Mouse (Mus musculus): ENCODE results near the gene Tlx2. TPM values are rescaled to one million over a fixed set of nuclear protein-coding genes. Genes with fewer than 3 reads are reported as not detected.

Tlx2 gene
- total RNA-seq (2021), result not detected
- long read RNA-seq, experiment 1, result 0 reads
- long read RNA-seq, experiment 2, result 0 reads

DNA sequence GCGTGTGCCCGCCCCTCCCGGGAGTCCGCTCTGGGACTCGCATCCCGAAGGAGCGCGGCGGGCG is at the start of gene Tlx2:
Gene Tlx2, minus strand, starts transcription at position 47 of the 64 bp plus-strand sequence.
- no peak for DNase-seq
- intact Hi-C loops (cut with DNase I), result no loop called here

DNA sequence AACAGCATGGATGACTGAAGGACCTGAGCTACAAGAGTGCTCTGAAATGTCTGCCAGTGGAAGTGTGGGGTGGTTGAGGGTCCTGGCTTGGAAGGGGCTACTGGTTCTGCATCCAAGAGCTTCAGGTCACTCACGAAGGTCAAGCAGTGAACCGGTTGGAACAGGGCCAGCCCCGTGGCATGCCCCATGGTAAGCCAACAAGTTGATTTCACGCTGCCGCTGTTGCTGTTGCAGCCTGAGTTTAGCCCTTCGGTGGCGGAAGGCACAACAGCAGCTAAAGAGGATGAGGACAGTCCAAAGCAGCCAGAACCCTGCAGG is 49.6 kb upstream of the Tlx2 start:
- intact Hi-C loops (cut with DNase I), result no loop called here
- DNase-seq, result no peak

DNA sequence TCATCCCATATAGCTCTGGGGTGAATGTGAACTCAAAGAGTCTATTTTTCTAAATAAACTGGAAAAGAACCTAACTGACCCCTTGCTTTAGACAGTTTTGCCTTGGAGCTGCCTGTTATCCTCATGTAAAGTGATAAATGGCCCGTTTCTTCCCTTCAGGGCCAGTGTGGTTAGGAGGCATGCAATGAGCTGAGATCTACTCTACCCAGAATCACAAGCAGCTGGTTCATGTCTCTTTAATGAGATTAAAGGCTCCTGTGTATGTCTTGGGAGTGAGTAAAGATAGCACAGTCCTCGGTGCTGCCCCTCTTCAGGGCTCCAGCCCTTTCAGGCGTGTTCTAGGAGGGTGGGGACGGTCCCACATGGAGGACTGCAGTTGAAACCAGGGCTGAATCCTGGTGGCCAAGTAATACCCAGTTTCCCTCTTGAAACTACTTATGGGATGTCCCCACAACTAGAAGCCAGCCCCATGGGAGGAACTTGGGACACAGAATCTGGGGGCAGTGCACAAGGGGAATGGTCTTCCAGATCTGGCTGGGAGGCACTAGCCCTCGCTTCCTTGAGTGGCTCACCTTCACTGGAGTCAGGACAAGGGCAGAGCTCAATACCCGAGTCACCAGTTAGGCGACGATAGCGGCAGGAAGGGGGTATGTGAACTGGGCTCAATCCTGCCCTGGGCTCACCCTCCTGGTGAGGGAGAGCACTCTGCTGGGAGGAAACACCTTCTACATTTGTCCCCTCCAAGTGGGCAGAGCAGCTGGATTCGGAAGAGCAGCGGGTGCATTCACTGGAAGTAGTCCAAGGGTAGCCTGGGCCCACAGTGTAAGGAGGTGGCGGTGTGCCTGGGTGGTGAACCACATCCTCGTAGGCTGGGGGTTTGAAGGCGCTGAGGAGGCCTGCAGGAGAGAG is 49.0 kb upstream of the Tlx2 start:
- intact Hi-C loops (cut with DNase I), result no loop called here
- DNase-seq, result no peak

DNA sequence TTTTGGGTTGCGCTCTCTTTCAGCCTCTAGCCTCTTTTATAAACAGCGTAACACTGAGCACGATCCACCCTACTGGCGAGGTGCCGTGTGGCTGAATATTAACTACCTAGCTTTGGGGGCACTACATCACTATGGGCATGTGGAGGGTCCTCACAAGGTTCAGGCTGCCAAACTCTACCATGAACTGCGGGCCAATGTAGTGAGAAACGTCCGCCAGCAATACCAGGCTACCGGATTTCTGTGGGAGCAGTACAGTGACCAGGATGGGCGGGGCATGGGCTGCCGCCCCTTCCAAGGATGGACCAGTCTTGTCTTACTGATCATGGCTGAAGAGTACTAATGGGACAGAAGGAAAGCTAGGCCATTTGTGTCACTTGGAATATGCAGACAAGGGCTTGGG is 48.3 kb upstream of the Tlx2 start:
- no peak for DNase-seq
- intact Hi-C loops (cut with DNase I), result no loop called here

DNA sequence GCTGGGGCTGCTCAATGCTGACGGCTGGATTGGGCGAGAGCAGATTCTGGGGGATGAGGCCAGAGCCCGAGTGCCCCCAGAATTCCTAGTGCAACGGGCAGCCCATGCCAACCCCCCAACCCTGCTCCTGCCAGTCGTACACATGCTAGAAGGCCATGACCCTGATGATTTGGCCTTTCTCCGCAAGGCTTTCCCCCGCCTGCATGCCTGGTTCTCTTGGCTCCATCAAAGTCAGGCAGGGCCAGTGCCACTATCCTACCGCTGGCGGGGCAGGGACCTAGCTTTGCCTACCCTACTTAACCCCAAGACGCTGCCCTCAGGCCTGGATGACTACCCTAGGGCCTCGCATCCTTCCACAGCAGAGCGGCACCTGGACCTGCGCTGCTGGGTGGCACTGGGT is 47.5 kb upstream of the Tlx2 start:
- DNase-seq, result no peak
- intact Hi-C loops (cut with DNase I), result no loop called here

DNA sequence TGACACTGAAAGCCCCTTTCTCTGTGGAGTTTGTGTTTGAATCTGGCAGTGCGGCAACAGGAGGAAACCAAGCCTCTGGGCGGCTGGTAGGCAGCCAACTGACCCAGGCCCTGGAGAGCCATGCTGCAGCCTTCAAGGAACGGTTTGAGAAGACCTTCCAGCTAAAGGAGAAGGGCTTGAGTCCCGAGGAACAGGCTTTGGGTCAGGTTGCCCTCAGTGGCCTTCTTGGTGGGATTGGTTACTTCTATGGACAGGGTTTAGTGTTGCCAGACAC is 47.0 kb upstream of the Tlx2 start:
- DNase-seq, result no peak
- intact Hi-C loops (cut with DNase I), result no loop called here

DNA sequence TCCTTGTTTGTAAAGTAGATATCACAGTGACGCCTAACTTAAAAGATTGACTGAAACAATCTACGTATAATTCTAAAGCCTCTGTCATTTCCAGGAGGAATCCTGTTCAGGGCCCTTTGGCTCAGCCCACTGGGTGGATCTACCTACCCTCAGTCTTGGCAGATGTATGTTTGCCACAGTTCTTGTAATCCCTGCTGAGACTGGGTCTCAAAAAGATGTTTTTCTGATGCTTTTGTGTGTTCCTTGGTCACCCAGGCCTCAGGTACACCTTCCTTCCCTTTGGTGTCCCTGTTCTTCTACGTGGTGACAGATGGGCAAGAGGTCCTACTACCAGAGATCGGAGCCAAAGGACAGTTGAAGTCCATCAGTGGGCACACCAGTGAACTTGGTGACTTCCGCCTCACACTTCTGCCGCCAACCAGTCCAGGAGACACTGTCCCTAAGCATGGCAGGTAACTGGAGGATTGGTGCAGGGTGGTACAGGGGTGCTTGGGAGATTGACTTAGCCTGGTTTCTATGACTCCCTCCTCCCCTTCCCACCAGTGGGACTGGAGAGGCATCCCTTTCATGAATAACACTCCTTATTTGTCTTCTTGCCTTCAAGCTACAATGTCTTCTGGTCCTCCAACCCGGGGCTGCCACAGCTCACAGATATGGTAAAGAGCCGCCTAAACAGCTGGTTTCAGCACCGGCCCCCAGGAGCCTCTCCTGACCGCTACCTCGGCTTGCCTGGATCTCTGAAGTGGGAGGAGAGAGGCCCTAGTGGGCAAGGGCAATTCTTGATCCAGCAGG is 46.5 kb upstream of the Tlx2 start:
- intact Hi-C loops (cut with DNase I), result no loop called here
- DNase-seq, result no peak

DNA sequence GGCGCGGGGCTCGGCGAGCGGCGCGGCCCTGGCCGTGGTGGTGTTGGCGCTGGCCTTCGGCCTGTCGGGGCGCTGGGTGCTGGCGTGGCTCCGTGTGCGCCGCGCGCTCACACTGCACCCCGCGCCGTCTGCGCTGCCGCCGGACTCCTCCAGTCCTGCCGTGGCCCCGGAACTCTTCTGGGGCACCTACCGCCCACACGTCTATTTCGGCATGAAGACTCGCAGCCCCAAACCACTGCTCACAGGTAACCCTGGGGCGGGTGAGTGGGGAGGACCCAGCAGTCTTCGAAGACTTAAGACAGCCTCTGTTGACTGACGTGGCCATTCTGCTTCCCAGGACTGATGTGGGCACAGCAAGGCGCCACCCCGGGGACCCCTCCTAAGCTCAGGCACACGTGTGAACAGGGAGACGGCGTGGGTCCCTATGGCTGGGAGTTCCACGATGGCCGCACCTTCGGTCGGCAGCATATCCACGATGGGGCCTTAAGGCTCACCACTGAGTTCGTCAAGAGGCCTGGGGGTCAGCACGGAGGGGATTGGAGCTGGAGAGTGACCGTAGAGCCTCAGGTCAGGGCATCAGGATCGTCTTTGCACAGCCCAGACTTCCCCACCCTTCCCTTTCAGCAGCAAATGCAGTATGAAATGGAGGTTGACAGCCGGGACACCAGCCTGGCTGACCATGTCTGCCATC is 45.7 kb upstream of the Tlx2 start:
- no peak for DNase-seq
- intact Hi-C loops (cut with DNase I), result loop anchor here (2.0 kb wide), 1 partner anchor 45 kb away; no protein-coding TSS in a partner anchor

DNA sequence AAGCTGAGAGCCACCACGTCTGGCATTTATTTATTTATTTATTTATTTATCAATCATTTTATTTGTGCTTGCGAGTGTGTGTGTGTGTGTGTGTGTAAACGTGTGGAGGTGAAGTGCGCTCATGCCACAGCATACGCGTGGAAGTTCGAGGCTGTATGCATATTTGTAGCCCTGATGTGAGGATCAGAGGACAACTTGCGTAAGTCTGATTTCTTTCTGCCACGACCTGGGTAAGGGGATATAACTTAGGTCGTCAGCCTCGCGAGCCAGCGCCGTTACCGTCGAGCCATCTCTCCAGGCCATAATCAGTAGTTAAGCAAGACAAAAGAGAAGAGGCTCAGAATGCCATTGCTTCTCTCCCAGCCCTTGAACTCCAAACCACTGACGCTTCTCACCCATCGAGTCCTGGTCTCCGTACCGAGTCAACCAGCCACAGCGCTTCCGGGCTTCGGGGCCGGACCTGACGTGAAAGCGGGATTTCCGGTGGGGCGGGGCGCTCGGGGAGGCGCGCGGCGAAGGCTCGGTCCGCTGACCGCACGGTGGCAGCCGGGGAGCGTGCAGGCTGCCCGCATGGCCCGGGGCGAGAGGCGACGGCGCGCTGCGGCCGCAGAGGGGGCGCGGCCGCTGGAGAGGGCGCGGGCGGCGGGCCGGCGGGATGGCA is 45.0 kb upstream of the Tlx2 start, which contains the start of gene Mogs:
Gene Mogs, plus strand, starts transcription at position 486 of the 661 bp plus-strand sequence.
- DNase-seq, result peak; percentile 87 to 92
- intact Hi-C loops (cut with DNase I), result loop anchor here (2.0 kb wide), 1 partner anchor 46 kb away; no protein-coding TSS in a partner anchor

DNA sequence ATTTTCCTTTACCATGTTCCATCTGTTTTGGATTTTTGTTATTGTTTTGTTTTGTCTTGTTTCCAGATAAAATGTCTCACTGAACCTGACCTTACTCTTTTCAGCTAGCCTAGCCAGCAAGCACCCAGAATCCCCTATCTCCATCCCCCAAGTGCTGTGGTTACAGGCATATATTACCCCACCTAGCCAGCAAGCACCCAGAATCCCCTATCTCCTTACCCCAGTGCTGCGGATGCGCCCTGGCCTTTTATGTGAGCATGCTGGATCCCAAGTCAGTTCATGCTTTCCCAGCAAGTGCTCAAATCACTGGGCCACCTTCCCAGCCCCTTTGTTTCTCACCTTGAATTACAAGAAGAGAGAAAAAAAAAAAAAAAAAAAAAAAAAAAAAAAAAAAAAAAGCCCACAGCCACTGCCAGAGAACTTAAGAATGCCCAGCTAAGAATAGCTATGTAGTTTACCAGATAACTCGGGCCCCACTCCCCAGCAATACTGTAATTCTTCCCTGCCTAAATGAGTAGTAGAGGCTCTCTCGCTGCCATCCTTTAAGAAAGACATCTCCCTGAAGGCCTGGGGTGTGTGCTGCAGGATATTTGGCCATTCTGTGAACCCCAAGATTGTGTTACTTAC is 41.5 kb upstream of the Tlx2 start:
- DNase-seq, result no peak
- intact Hi-C loops (cut with DNase I), result no loop called here

DNA sequence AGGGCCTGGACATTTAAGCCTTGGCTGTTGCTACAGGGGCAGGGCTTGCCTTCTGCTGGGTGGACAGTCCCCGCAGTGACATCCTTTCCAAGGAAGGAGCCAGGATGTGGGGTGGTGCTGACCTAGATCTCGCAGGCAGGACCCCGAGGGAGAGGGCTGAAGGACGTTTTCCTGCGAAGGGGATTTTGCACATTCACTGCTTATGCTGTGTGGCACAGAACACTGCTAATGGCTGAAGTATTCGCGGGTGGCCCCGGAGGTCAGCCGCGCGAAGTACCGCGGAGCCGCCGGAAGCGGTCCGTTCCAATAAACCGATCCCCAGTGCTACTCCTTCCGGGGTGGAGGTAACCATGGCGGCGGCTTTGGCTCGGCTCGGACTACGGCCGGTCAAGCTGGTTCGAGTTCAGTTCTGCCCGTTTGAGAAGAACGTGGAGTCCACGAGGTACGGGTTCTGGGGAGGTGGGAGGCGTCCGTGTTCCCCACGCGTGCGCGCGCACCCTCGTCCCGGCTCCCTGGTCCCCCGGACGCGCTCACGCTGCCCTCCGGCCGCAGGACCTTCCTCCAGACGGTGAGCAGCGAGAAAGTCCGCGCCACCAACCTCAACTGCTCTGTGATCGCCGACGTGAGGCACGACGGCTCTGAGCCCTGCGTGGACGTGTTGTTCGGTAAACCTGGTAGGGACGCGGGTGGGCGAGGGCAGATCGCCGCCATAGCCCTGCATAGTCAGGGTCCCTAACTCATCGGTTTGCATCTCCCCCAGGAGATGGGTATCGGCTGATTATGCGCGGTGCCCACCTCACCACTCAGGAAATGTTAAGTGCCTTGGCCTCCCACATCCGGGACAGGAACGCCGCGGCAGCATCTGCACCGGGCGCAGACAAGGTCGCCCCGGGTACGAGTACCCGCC is 38.9 kb upstream of the Tlx2 start, which contains the start of gene Mrpl53:
Gene Mrpl53, plus strand, starts transcription at position 279 of the 907 bp plus-strand sequence.
- intact Hi-C loops (cut with DNase I), result no loop called here
- DNase-seq, result peak; percentile 75 to 83

DNA sequence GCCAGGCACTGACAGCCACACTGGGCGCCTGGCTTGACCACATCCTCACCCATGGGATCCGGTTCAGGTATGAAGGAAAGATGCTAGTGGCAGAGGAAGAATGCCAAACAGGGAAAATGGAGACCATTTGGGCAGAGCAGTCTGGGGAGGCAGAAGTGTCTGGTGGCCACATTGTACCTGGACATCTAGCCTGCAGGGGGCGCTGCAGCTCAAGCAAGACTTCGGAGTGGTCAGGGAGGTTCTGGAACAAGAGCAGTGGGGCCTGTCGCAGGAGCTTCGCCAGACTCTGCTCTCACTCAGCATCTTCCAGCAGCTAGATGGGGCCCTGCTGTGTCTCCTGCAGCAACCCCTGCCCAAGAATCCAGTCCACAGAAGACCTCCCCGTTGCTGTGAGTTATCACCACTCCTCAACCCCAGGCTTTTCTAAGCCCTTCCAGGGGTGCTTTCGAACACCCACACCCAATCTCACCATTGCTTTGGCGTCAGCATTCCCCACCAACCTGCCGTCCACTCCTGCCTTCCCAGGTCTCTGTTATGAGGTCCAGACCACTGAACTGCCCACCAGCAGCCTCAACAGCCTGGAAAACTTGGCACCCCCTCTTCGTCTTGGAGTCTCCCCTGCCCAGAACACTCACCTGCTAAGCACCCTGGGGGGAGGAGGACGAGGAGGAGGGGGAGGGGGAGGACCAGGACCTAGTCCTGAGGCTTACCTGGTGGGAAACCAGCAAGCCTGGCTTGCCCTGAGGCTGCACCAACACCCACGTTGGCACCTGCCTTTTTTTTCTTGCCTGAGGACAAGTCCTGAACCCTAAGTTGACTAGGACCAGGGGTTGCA is 37.7 kb upstream of the Tlx2 start:
- DNase-seq, result peak; percentile 70 to 72
- intact Hi-C loops (cut with DNase I), result no loop called here

DNA sequence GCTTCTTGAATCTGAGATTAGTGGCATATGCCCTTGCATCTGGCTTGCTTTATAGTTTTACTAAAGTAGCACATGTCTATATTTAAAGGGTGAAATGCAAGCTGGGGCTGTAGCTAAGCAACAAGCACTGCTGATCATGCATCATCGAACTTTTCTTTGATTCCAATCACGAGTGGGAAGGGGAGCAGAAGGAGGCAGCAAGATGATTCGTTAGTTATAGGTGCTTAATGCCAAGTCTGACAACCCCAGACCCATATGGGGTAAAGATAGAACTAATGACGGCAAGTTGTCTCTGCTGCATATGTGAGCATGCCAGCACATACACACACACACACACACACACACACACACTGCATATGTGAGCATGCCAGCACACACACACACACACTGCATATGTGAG is 34.1 kb upstream of the Tlx2 start:
- no peak for DNase-seq
- intact Hi-C loops (cut with DNase I), result no loop called here

DNA sequence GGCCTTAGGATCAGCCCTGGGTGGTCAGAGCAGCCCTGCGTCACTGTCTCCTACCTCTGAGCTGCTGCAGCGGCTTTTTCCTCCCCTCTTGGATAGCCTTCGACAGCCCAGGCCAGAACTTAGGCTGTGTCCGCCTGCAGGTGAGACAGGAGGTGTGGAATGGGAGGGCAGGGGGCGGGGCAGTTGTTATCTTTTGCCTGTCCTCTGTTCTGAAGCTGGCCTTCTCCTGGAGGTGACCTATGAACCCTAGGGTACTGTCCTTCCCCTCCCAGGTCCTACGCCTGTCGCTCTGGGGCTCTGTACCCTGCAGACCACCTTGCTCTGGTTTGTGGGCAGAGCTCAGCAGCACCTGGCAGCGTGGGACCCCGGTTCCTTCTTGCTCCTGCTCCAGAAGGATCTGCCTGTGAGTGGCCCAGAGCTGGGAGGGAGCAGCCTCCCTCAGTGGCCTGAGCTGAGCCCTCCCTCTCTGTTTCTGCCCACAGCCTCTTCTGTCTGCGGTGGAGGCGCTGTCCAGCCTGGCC is 33.1 kb upstream of the Tlx2 start:
- no peak for DNase-seq
- intact Hi-C loops (cut with DNase I), result no loop called here

DNA sequence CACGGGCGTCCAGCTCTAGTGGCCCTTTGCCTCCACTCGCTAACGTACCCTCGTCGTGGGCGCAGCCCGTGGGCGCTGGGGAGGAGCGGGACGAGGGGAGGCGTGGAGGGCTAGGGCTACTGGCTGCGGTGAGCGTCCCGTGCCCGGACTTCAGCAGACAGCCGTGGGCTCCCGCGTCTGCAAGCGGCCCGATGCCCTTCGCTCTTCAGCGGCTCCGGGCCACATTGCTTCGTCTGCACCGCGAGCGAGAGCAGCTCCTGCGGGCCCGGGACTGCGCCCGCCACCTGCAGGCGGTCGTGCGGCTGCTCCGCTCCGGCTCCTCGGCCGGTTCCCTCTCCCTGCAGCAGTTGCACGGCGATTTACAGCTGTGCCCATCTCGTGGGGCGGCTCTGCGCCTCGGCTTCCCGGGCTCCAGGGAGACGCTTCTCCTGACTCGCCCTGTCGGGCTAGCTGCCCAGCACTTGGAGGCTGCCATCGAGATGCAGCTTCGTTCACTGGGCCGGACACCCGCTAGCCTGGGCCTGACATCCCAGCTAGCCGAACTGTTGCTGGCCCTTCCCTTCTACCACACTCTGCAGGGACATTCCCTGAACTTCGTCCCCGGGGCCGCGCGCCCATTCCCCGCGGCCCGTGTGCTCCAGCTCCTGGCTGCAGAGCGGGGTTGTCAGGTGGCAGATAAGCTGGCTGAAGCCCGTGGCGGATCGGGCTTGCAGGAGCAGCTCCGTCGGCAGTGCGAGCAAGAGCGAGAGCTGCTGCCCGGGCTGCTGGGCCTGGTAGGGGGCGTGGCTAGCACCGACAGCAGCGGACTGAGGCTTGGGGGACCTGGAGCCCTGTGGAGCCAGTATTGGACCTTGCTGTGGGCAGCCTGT is 31.8 kb upstream of the Tlx2 start:
- DNase-seq, result peak; percentile 38 to 57
- intact Hi-C loops (cut with DNase I), result loop anchor here (2.0 kb wide), 1 partner anchor 105 kb away; no protein-coding TSS in a partner anchor

DNA sequence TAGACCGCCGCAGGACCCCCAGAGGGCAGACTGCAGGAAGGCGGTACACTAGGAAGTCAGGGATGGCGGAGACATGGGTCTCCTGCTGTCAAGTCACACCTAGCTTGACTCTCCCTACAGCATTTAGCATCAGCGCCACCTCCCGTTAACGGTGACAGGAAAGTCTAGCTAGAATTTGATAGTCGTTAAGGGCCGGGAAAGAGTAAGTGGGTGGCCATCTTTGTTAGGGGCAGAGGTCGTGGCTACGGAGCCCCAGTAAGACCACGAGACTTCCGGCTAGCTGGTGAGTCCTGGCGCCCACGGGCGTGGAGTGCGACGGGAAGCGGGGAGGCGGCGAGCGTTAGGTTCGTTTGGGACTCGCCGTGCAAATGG is 31.2 kb upstream of the Tlx2 start, which contains the start of the genes Ccdc142 and Gm42688:
Gene Ccdc142, plus strand, starts transcription at position 286 of the 372 bp plus-strand sequence.
Gene Gm42688, plus strand, starts transcription at position 302 of the 372 bp plus-strand sequence.
- DNase-seq, result peak; percentile 81 to 83
- intact Hi-C loops (cut with DNase I), result loop anchor here (2.0 kb wide), 1 partner anchor 105 kb away; no protein-coding TSS in a partner anchor

DNA sequence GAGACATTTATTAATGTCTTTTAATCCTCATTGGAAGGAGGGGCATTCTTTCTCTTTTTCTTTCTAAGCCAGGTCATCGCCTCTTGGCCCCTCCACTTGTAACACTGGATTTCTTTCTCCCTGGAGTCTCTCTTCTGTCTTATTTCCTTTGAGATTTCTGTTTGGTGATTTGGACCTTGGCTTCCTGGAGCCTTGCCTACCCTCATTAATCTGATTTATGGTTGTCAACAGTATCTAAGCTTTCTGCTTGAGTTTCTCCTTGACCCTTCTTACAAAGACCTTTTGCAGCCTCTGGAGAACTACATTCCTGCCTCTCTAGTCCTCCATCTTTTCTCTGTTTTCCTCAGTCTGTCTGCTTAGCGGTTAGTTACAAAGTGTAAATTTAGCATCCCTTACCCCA is 28.3 kb upstream of the Tlx2 start:
- DNase-seq, result no peak
- intact Hi-C loops (cut with DNase I), result no loop called here

All from gastrocnemius, postnatal 36 days (tissue).